Mouse (Mus musculus) midbrain, embryonic 14.5 days (tissue): ENCODE measurements around the gene Tmem116. TPM values are rescaled to one million over a fixed set of nuclear protein-coding genes. Genes with fewer than 3 reads are reported as not detected.

Experiments
- ATAC-seq: fragments of 200-750 bp; cut with Nextera tagmentation; 2 replicates; pipeline ENCODE4 v1.8.0; 2017; ENCODE audit warnings: moderate number of reproducible peaks, moderate library complexity; ENCODE audit not compliant: low FRiP score, low TSS enrichment
- DNase-seq: peaks from one replicate; pipeline ENCODE4 v3.0.0-alpha.2; 2015
- H3K27ac ChIP-seq: fragments of 300-500 bp; sonication (generic); replicated peaks from 2 replicates; pipeline ENCODE4 v1.5.1; 2014; ENCODE audit warnings: mild to moderate bottlenecking, low read depth, low read length, moderate library complexity
- H3K27me3 ChIP-seq: fragments of 300-500 bp; sonication (generic); 2 replicates; pipeline ENCODE4 v1.6.1; 2014; ENCODE audit warnings: low read length, control low read depth, mixed read lengths; ENCODE audit not compliant: control insufficient read depth, insufficient read depth
- H3K36me3 ChIP-seq: fragments of 300-500 bp; sonication (generic); 2 replicates; pipeline ENCODE4 v1.6.1; 2014; ENCODE audit warnings: low read length, control low read depth; ENCODE audit not compliant: control insufficient read depth, insufficient read depth
- H3K4me1 ChIP-seq: fragments of 300-500 bp; sonication (generic); 2 replicates; pipeline ENCODE4 v1.6.1; 2014; ENCODE audit warnings: mild to moderate bottlenecking, antibody characterized with exemption, low read length, control low read depth; ENCODE audit not compliant: control insufficient read depth, insufficient read depth
- H3K4me2 ChIP-seq: fragments of 300-500 bp; sonication (generic); 2 replicates; pipeline ENCODE4 v1.6.1; 2014; ENCODE audit warnings: mild to moderate bottlenecking, low read length, moderate library complexity
- H3K4me3 ChIP-seq: fragments of 300-500 bp; sonication (generic); replicated peaks from 2 replicates; pipeline ENCODE4 v1.5.1; 2014; ENCODE audit warnings: low read depth, low read length
- H3K9ac ChIP-seq: fragments of 300-500 bp; sonication (generic); replicated peaks from 2 replicates; pipeline ENCODE4 v1.6.1; 2014; ENCODE audit warnings: mild to moderate bottlenecking, low read length, moderate library complexity
- H3K9me3 ChIP-seq: fragments of 300-500 bp; sonication (generic); 2 replicates; pipeline ENCODE4 v1.6.1; 2016; ENCODE audit warnings: low read length, control low read depth, mixed read lengths; ENCODE audit not compliant: control insufficient read depth
- WGBS: fragments of 180-500 bp; shearing (Covaris S2); extraction: QIAGEN DNeasy Blood & Tissue Kit; methylation state at CpG from one replicate; pipeline ENCODE4 v1.1.7; 2014; 5-methylcytosine and 5-hydroxymethylcytosine counted together
- polyA plus RNA-seq: library from polyadenylated mRNA; unstranded; fragments of >200 nt; fragmentation: Nextera tagmentation; extraction: Ambion mirVana; gene quantifications from 2 replicates; pipeline ENCODE4 v1.2.1, GENCODE M21; 2014

Gene Tmem116
- polyA plus RNA-seq, 1 experiment from 2014 or later = 1.7 TPM

DNA sequence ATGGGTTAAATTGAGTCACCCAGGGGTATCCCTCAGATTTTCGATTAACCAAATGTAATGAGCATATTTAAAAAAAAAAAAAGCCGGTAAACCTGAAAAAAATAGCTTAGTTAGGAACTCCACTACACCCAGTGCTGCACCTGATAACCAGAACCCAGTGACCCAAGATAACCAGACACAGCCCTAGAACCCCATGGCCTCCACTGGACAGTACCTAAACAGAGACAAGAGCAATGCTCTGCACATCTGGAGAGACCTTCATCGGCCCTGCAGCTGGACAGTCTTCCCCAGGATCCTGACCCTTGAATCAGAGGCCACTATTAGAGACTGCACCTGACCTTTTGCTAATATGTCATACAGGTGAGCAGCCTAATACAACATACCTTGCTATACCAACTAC is 95.4 kb downstream of the Tmem116 start:
- ATAC-seq = no peak

DNA sequence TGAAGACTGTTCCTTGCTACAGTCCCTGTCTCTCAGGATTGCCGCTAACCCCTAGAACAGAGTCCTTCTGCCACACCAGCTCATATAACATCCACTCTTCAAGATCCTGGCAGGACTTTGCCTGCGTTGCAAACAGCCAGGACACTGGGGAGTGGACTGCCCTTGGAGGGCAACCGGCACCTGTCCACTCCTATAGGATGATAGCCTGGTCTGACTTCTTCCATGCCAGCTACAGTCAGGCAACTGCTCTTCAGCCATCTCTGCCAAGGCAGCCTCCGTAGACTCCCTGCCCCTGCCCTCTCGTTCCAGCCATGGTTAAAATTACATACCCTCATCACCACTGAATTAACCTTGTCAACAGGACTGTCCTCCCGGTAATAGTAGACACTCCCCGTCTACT is 97.5 kb downstream of the Tmem116 start:
- Histone ChIP-seq H3K27ac (no peak overlapping the region), H3K4me3 (no peak overlapping the region), H3K9me3 (no peaks in the 10 kb centered on the region), H3K4me2 (no peak overlapping the region), H3K4me1 (peaks cover 6% of the 10 kb centered on the region), H3K36me3 (no peaks in the 10 kb centered on the region), H3K27me3 (no peaks in the 10 kb centered on the region), H3K9ac (no peak overlapping the region)
- WGBS = 86% methylated on average over 7 of the region's 7 CpGs
- ATAC-seq (no peak), DNase-seq (no peak)

More for the DNA sequence above, 95.4 kb downstream of the Tmem116 start:
- 90% methylated on average over 3 of the region's 3 CpGs for WGBS
- no peak for DNase-seq
- Histone ChIP-seq H3K27me3 (no peaks in the 10 kb centered on the region), H3K4me2 (no peak overlapping the region), H3K9ac (no peak overlapping the region), H3K9me3 (no peaks in the 10 kb centered on the region), H3K27ac (no peak overlapping the region), H3K36me3 (0 out of 2 replicates have a peak, but pooled peaks cover 2% of the 10 kb centered on the region), H3K4me1 (peaks cover 18% of the 10 kb centered on the region), H3K4me3 (no peak overlapping the region)

DNA sequence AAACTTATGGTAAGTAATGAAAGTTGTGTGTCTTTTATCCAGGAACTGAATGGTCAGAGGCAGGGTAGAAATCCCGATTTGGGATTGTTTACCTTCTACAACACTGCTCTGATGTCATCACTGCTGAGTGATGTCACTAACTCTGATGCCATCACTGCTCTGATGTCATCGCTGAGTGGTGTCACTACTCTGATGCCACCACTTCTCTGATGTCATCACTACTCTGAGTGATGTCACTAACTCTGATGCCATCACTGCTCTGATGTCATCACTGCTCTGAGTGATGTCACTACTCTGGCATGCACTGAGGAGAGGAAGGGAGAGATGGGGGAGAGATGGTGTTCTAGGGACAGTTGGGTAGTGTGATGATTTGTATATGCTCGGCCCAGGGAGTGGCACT is 110.7 kb downstream of the Tmem116 start:
- H3K4me3 ChIP-seq = no peak overlapping the region
- WGBS = 84% methylated on average over 3 of the region's 3 CpGs

DNA sequence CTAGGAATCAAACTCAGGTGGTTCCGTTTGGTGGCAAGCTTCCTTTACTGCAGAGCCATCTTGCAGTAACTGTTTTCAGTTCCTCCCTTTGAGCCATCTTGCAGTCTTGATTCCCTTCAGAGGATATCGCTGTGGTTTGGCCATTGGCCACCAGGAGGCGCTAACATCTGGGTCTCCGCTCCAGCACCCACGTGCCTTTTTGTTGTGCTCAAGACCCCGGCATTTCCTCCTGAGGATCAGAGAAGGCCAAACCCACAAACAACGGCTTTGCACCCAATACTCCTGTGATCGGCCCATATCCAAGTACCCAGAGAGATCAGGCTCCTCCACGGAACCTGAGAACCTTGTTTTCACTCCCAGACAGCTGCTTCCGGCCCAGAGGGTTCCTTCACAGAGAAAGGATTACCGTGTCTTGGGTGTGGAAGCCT is 112.8 kb downstream of the Tmem116 start:
- no peak overlapping the region for H3K27ac ChIP-seq
- no peaks in the 10 kb centered on the region for H3K9me3 ChIP-seq
- H3K27me3 ChIP-seq = no peaks in the 10 kb centered on the region
- peak overlapping the region; percentile 30 for H3K4me2 ChIP-seq
- H3K9ac ChIP-seq = no peak overlapping the region
- H3K4me1 ChIP-seq = no peaks in the 10 kb centered on the region
- WGBS = 9% methylated on average over 11 of the region's 11 CpGs
- H3K4me3 ChIP-seq = no peak overlapping the region
- peak; percentile 89 for DNase-seq
- H3K36me3 ChIP-seq = peaks cover 3% of the 10 kb centered on the region; the same call in 1 of the 2 replicates
- ATAC-seq = no peak

More for the DNA sequence above, 110.7 kb downstream of the Tmem116 start:
- Histone ChIP-seq H3K36me3 (no peaks in the 10 kb centered on the region), H3K4me2 (no peak overlapping the region), H3K9me3 (no peaks in the 10 kb centered on the region), H3K4me1 (no peaks in the 10 kb centered on the region), H3K27ac (no peak overlapping the region), H3K9ac (no peak overlapping the region), H3K27me3 (no peaks in the 10 kb centered on the region)
- no peak for ATAC-seq
- DNase-seq = no peak

GRCm38 (mm10) chr5:121566035-121566681 is 114.5 kb downstream of the Tmem116 start:
- Histone ChIP-seq H3K36me3 (peaks cover 6% of the 10 kb centered on the region; the same call in 1 of the 2 replicates), H3K4me3 (no peak overlapping the region), H3K27ac (no peak overlapping the region), H3K9ac (no peak overlapping the region), H3K4me1 (no peaks in the 10 kb centered on the region), H3K27me3 (no peaks in the 10 kb centered on the region), H3K4me2 (no peak overlapping the region), H3K9me3 (no peaks in the 10 kb centered on the region)
- no peak for DNase-seq
- WGBS = 90% methylated on average over 16 of the region's 16 CpGs
- ATAC-seq = no peak

DNA sequence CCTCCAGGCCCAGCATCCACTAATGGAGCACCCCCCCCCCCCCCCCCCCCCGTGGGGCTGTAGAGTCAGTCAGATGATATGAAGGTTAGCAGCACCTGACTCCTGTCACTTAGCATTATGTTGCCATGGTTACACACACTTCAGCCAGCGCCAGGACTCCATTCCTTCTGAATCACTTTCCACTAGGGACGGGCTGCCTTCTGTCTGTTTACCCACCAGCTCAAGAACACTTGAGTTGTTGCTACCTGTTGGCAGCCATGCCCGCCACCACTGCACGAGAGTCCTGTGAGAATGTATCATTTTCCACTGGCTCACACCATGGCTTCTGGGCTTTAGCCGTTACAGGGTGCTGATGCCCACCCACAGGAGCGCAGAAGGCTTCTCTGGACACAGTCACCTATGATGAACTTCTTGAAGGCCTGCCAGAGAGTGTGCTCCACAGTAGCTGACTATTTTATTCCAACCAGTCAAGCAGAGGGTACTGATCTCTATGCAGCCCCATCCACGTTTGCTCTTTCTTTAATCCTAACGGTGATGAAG is 118.3 kb downstream of the Tmem116 start:
- ATAC-seq (no peak), DNase-seq (peak; percentile 36)
- H3K4me2 ChIP-seq = no peak overlapping the region
- H3K4me3 ChIP-seq = no peak overlapping the region
- WGBS = 76% methylated on average over 8 of the region's 9 CpGs
- peaks cover 19% of the 10 kb centered on the region; the same call in 1 of the 2 replicates for H3K36me3 ChIP-seq
- no peak overlapping the region for H3K27ac ChIP-seq
- H3K4me1 ChIP-seq = no peaks in the 10 kb centered on the region
- no peaks in the 10 kb centered on the region for H3K9me3 ChIP-seq
- no peaks in the 10 kb centered on the region for H3K27me3 ChIP-seq
- no peak overlapping the region for H3K9ac ChIP-seq

GRCm38 (mm10) chr5:121570787-121571186 is 119.1 kb downstream of the Tmem116 start:
- no peak for DNase-seq
- peaks cover 24% of the 10 kb centered on the region; the same call in 1 of the 2 replicates for H3K36me3 ChIP-seq

More at GRCm38 (mm10) chr5:121570787-121571186, 119.1 kb downstream of the Tmem116 start:
- WGBS = 81% methylated on average over 1 of the region's 1 CpGs
- no peak overlapping the region for H3K4me2 ChIP-seq
- no peak for ATAC-seq
- no peak overlapping the region for H3K4me3 ChIP-seq
- no peaks in the 10 kb centered on the region for H3K27me3 ChIP-seq
- H3K4me1 ChIP-seq = no peaks in the 10 kb centered on the region
- no peaks in the 10 kb centered on the region for H3K9me3 ChIP-seq
- no peak overlapping the region for H3K9ac ChIP-seq
- H3K27ac ChIP-seq = no peak overlapping the region
